Mouse (Mus musculus): ENCODE measurements around the gene Qdpr. TPM values are rescaled to one million over a fixed set of nuclear protein-coding genes. Genes with fewer than 3 reads are reported as not detected.
A peak's percentile ranks its signal among the peaks of the same experiment; 100 is the strongest.

The Qdpr gene
- polyA plus RNA-seq, 1 experiment: 62.4 TPM

GRCm38 (mm10) chr5:45472880-45473450, 22.9 kb upstream of the Qdpr start:
- Histone ChIP-seq H3K79me2 (ENCODE audit: control insufficient read depth, insufficient read depth) (no peaks in the 10 kb centered on the region), H3K4me2 (ENCODE audit: low read depth) (peak overlapping the region; percentile 77), H3K36me3 (ENCODE audit: control insufficient read depth, insufficient read depth) (no peaks in the 10 kb centered on the region), H3ac (ENCODE audit: control insufficient read depth, insufficient read length) (no peak overlapping the region), H3K4me3 (no peak overlapping the region), H3K27me3 (ENCODE audit: control insufficient read depth, insufficient read depth, insufficient read length) (no peaks in the 10 kb centered on the region)
- no peak for TF ChIP-seq TCF12 (IDR thresholded peaks at IDR 0.05; ENCODE audit: insufficient read depth, poor library complexity, severe bottlenecking)
- TF ChIP-seq TCF3 (IDR thresholded peaks at IDR 0.05; ENCODE audit: insufficient read length, low read depth): no peak
- no peak for TF ChIP-seq POLR2A (IDR thresholded peaks at IDR 0.05; ENCODE audit: insufficient read length, low read depth)
- no peak for TF ChIP-seq E2F4 (IDR thresholded peaks at IDR 0.05; ENCODE audit: insufficient read depth)
- no peak for TF ChIP-seq REST (IDR thresholded peaks at IDR 0.05; ENCODE audit: insufficient read depth, insufficient read length)
- TF ChIP-seq SRF (IDR thresholded peaks at IDR 0.05; ENCODE audit: control insufficient read depth, insufficient read length, low read depth): no peak
- no peak for TF ChIP-seq MYOD1 (IDR thresholded peaks at IDR 0.05; ENCODE audit: control insufficient read depth in 1 of 3, insufficient read length in 2 of 3, low read depth in 2 of 3)
- TF ChIP-seq MAX (IDR thresholded peaks at IDR 0.05; ENCODE audit: low read depth): no peak
- no peak for TF ChIP-seq POLR2AphosphoS2 (IDR thresholded peaks at IDR 0.05; ENCODE audit: insufficient read length, low read depth)
- no peak; the same call in 1 of the 2 replicates for TF ChIP-seq CEBPB (IDR thresholded peaks at IDR 0.05; ENCODE audit: insufficient read depth, poor library complexity, severe bottlenecking)
- TF ChIP-seq USF1 (IDR thresholded peaks at IDR 0.05; ENCODE audit: low read depth): no peak
- no peak for TF ChIP-seq MYOG (IDR thresholded peaks at IDR 0.05; ENCODE audit: control insufficient read depth in 1 of 3, insufficient read depth in 1 of 3, insufficient read length in 2 of 3, low read depth in 2 of 3)

- no peaks in the 10 kb centered on the region for H3K27me3 ChIP-seq (ENCODE audit: control insufficient read depth, insufficient read depth, insufficient read length)
- no peaks in the 10 kb centered on the region for H3K36me3 ChIP-seq (ENCODE audit: control insufficient read depth, insufficient read depth)
- no peak overlapping the region for H3ac ChIP-seq (ENCODE audit: control insufficient read depth, insufficient read length)
- no peak overlapping the region for H3K4me2 ChIP-seq (ENCODE audit: low read depth)
- H3K79me2 ChIP-seq (ENCODE audit: control insufficient read depth, insufficient read depth): no peaks in the 10 kb centered on the region
- TF ChIP-seq TCF3 (IDR thresholded peaks at IDR 0.05; ENCODE audit: insufficient read length, low read depth): no peak
- no peak for TF ChIP-seq USF1 (IDR thresholded peaks at IDR 0.05; ENCODE audit: low read depth)
- TF ChIP-seq SRF (IDR thresholded peaks at IDR 0.05; ENCODE audit: control insufficient read depth, insufficient read length, low read depth): no peak
- no peak for TF ChIP-seq MYOG (IDR thresholded peaks at IDR 0.05; ENCODE audit: control insufficient read depth in 1 of 3, insufficient read depth in 1 of 3, insufficient read length in 2 of 3, low read depth in 2 of 3)
- TF ChIP-seq POLR2A (IDR thresholded peaks at IDR 0.05; ENCODE audit: insufficient read length, low read depth): no peak
- TF ChIP-seq MAX (IDR thresholded peaks at IDR 0.05; ENCODE audit: low read depth): no peak
- no peak for TF ChIP-seq REST (IDR thresholded peaks at IDR 0.05; ENCODE audit: insufficient read depth, insufficient read length)
- TF ChIP-seq MYOD1 (IDR thresholded peaks at IDR 0.05; ENCODE audit: control insufficient read depth in 1 of 3, insufficient read length in 2 of 3, low read depth in 2 of 3): no peak
- TF ChIP-seq E2F4 (IDR thresholded peaks at IDR 0.05; ENCODE audit: insufficient read depth): no peak
- no peak for TF ChIP-seq TCF12 (IDR thresholded peaks at IDR 0.05; ENCODE audit: insufficient read depth, poor library complexity, severe bottlenecking)
- no peak for TF ChIP-seq CEBPB (IDR thresholded peaks at IDR 0.05; ENCODE audit: insufficient read depth, poor library complexity, severe bottlenecking)
- no peak for TF ChIP-seq POLR2AphosphoS2 (IDR thresholded peaks at IDR 0.05; ENCODE audit: insufficient read length, low read depth)
- H3K4me3 ChIP-seq: no peak overlapping the region
Measured at GRCm38 (mm10) chr5:45454456-45454855, 4.4 kb upstream of the Qdpr start.

- H3K27me3 ChIP-seq (ENCODE audit: control insufficient read depth, insufficient read depth, insufficient read length): no peaks in the 10 kb centered on the region
- H3K36me3 ChIP-seq (ENCODE audit: control insufficient read depth, insufficient read depth): no peaks in the 10 kb centered on the region
- no peak within 1 kb of the TSS for H3K4me3 ChIP-seq
- H3K4me2 ChIP-seq (ENCODE audit: low read depth): peak within 1 kb of the TSS; percentile 26
- TF ChIP-seq CEBPB (IDR thresholded peaks at IDR 0.05; ENCODE audit: insufficient read depth, poor library complexity, severe bottlenecking) (no peak), POLR2AphosphoS2 (IDR thresholded peaks at IDR 0.05; ENCODE audit: insufficient read length, low read depth) (no peak), SRF (IDR thresholded peaks at IDR 0.05; ENCODE audit: control insufficient read depth, insufficient read length, low read depth) (no peak), REST (IDR thresholded peaks at IDR 0.05; ENCODE audit: insufficient read depth, insufficient read length) (no peak)
- no peaks in the 10 kb centered on the region for H3K79me2 ChIP-seq (ENCODE audit: control insufficient read depth, insufficient read depth)
- no peak within 1 kb of the TSS for H3ac ChIP-seq (ENCODE audit: control insufficient read depth, insufficient read length)
Measured at GRCm38 (mm10) chr5:45453451-45453850, 3.4 kb upstream of the Qdpr start, which contains the start of gene Clrn2. Gene Clrn2, plus strand, starts transcription at chr5:45453751.

- H3K27me3 ChIP-seq (ENCODE audit: control insufficient read depth, insufficient read depth, insufficient read length): no peaks in the 10 kb centered on the region
- TF ChIP-seq REST (IDR thresholded peaks at IDR 0.05; ENCODE audit: insufficient read depth, insufficient read length): no peak
- TF ChIP-seq POLR2A (IDR thresholded peaks at IDR 0.05; ENCODE audit: insufficient read length, low read depth): no peak
- TF ChIP-seq CEBPB (IDR thresholded peaks at IDR 0.05; ENCODE audit: insufficient read depth, poor library complexity, severe bottlenecking): no peak
- no peak for TF ChIP-seq MAX (IDR thresholded peaks at IDR 0.05; ENCODE audit: low read depth)
- no peak for TF ChIP-seq TCF3 (IDR thresholded peaks at IDR 0.05; ENCODE audit: insufficient read length, low read depth)
- no peak for TF ChIP-seq E2F4 (IDR thresholded peaks at IDR 0.05; ENCODE audit: insufficient read depth)
- no peak for TF ChIP-seq MYOD1 (IDR thresholded peaks at IDR 0.05; ENCODE audit: control insufficient read depth in 1 of 3, insufficient read length in 2 of 3, low read depth in 2 of 3)
- no peak for TF ChIP-seq SRF (IDR thresholded peaks at IDR 0.05; ENCODE audit: control insufficient read depth, insufficient read length, low read depth)
- TF ChIP-seq POLR2AphosphoS2 (IDR thresholded peaks at IDR 0.05; ENCODE audit: insufficient read length, low read depth): no peak
- TF ChIP-seq MYOG (IDR thresholded peaks at IDR 0.05; ENCODE audit: control insufficient read depth in 1 of 3, insufficient read depth in 1 of 3, insufficient read length in 2 of 3, low read depth in 2 of 3): no peak
- TF ChIP-seq TCF12 (IDR thresholded peaks at IDR 0.05; ENCODE audit: insufficient read depth, poor library complexity, severe bottlenecking): no peak
- TF ChIP-seq USF1 (IDR thresholded peaks at IDR 0.05; ENCODE audit: low read depth): no peak
- peak overlapping the region; percentile 34 for H3K4me3 ChIP-seq
- H3ac ChIP-seq (ENCODE audit: control insufficient read depth, insufficient read length): peak overlapping the region; percentile 1
- H3K79me2 ChIP-seq (ENCODE audit: control insufficient read depth, insufficient read depth): no peaks in the 10 kb centered on the region
- peak overlapping the region; percentile 95 for H3K4me2 ChIP-seq (ENCODE audit: low read depth)
- H3K36me3 ChIP-seq (ENCODE audit: control insufficient read depth, insufficient read depth): no peaks in the 10 kb centered on the region
Measured at GRCm38 (mm10) chr5:45449206-45449605, 830 bp downstream of the Qdpr start.
